Mouse (Mus musculus) heart, embryonic 14.5 days (tissue): ENCODE results near the gene Gm48551. TPM values are rescaled to one million over a fixed set of nuclear protein-coding genes. Genes with fewer than 3 reads are reported as not detected.

ENCODE experiments used
- ATAC-seq: fragments of 200-750 bp; cut with Nextera tagmentation; 2 replicates; pipeline ENCODE4 v1.8.0; 2017; ENCODE audit warnings: low read depth, moderate TSS enrichment; ENCODE audit not compliant: insufficient number of reproducible peaks, insufficient read depth, low FRiP score
- H3K27ac ChIP-seq, 2 experiments: fragments of 200-500 bp in 1 of 2; fragments of 300-500 bp in 1 of 2; sonication (generic) in 1 of 2; replicated peaks in 1 of 2; 2 replicates each; pipeline ENCODE4 v1.5.1; 2012 to 2014; ENCODE audit warnings: low read depth in 2 of 2, low read length in 2 of 2, control low read depth in 1 of 2, mild to moderate bottlenecking in 1 of 2, mixed read lengths in 1 of 2; ENCODE audit not compliant: control insufficient read depth in 1 of 2, insufficient read depth in 1 of 2
- H3K27me3 ChIP-seq: fragments of 300-500 bp; sonication (generic); 2 replicates; pipeline ENCODE4 v1.6.1; 2014; ENCODE audit warnings: mild to moderate bottlenecking, low read length, control low read depth; ENCODE audit not compliant: control insufficient read depth, insufficient read depth
- H3K36me3 ChIP-seq: fragments of 300-500 bp; sonication (generic); 2 replicates; pipeline ENCODE4 v1.6.1; 2014; ENCODE audit warnings: mild to moderate bottlenecking, control low read depth, low read length, mixed read lengths; ENCODE audit not compliant: control insufficient read depth, insufficient read depth
- H3K4me1 ChIP-seq, 2 experiments: fragments of 200-500 bp in 1 of 2; fragments of 300-500 bp in 1 of 2; sonication (generic) in 1 of 2; 2 replicates each; pipeline ENCODE4 v1.6.1; 2012 to 2014; ENCODE audit warnings: low read length in 2 of 2, control low read depth in 1 of 2, mixed read lengths in 1 of 2; ENCODE audit not compliant: control insufficient read depth in 2 of 2, insufficient read depth in 2 of 2
- H3K4me2 ChIP-seq: fragments of 300-500 bp; sonication (generic); 2 replicates; pipeline ENCODE4 v1.6.1; 2014; ENCODE audit warnings: mild to moderate bottlenecking, low read length
- H3K4me3 ChIP-seq, 2 experiments: fragments of 200-500 bp in 1 of 2; fragments of 300-500 bp in 1 of 2; sonication (generic) in 1 of 2; 2 replicates each; pipeline ENCODE4 v1.5.1; 2012 to 2014; ENCODE audit warnings: low read length in 2 of 2, mild to moderate bottlenecking in 2 of 2, control low read depth in 1 of 2, low read depth in 1 of 2, moderate library complexity in 1 of 2; ENCODE audit not compliant: control insufficient read depth in 1 of 2, insufficient read depth in 1 of 2
- H3K9ac ChIP-seq: fragments of 300-500 bp; sonication (generic); 2 replicates; pipeline ENCODE4 v1.6.1; 2014; ENCODE audit warnings: mild to moderate bottlenecking, low read length
- H3K9me3 ChIP-seq: fragments of 300-500 bp; sonication (generic); 2 replicates; pipeline ENCODE4 v1.6.1; 2016; ENCODE audit warnings: low read length, control low read depth; ENCODE audit not compliant: control insufficient read depth
- WGBS: fragments of 180-500 bp; shearing (Covaris S2); extraction: QIAGEN DNeasy Blood & Tissue Kit; methylation state at CpG from one replicate; pipeline ENCODE4 v1.1.7; 2014; 5-methylcytosine and 5-hydroxymethylcytosine counted together
- polyA plus RNA-seq: library from polyadenylated mRNA; unstranded; fragments of >200 nt; fragmentation: Nextera tagmentation; extraction: Ambion mirVana; gene quantifications from 2 replicates; pipeline ENCODE4 v1.2.1, GENCODE M21; 2014

Gm48551 gene
- polyA plus RNA-seq, 1 experiment from 2014 or later: 1.7 TPM

GRCm38 (mm10) chr10:81362336-81362949, 21.8 kb upstream of the Gm48551 start:
- H3K4me3 ChIP-seq: peak overlapping the region in 1 of 2 experiments; percentile 35; a peak in 1 of 4 replicates
- H3K27ac ChIP-seq: peak overlapping the region; percentile 88 to 96
- H3K4me1 ChIP-seq: peaks cover 37 to 79% of the 10 kb centered on the region in 2 experiments
- H3K27me3 ChIP-seq: no peaks in the 10 kb centered on the region
- H3K9ac ChIP-seq: peak overlapping the region; percentile 73
- H3K4me2 ChIP-seq: peak overlapping the region; percentile 69
- H3K36me3 ChIP-seq: peaks cover 33% of the 10 kb centered on the region
- no peaks in the 10 kb centered on the region for H3K9me3 ChIP-seq
- 44% methylated on average over 12 of the region's 12 CpGs for WGBS
- ATAC-seq: no peak

GRCm38 (mm10) chr10:81363436-81364346, 20.6 kb upstream of the Gm48551 start:
- Histone ChIP-seq H3K36me3 (peaks cover 46% of the 10 kb centered on the region), H3K9me3 (no peaks in the 10 kb centered on the region), H3K9ac (peak overlapping the region; percentile 73), H3K27me3 (no peaks in the 10 kb centered on the region), H3K4me2 (peak overlapping the region; percentile 69), H3K4me1 (peaks cover 31 to 71% of the 10 kb centered on the region in 2 experiments), H3K4me3 (peak overlapping the region; percentile 35 to 40), H3K27ac (peak overlapping the region; percentile 88 to 96)
- WGBS: 3% methylated on average over 54 of the region's 54 CpGs
- peak; percentile 63 for ATAC-seq

DNA sequence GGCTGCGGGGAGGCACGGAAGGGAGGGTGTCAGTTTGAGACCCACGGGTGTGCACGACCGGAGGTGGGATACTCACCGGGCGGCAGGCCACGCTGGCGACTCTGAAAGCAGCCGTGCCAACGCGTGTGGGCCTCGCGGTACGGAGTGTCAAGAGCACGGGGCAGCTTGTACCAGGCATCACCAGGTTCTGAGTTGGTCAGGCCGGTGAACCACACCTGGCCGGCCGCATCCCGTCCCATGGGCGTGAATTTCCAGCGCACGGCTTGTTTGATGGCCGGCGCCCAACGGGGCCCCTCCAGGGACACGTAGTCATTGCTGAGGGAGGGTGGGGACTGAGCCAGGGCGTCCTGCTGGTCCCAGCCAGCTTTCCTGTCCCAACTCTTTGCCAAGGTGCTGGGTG, 19.6 kb upstream of the Gm48551 start:
- no peaks in the 10 kb centered on the region for H3K27me3 ChIP-seq
- H3K27ac ChIP-seq: 0 out of 4 replicates have a peak overlapping the region, but pooled peaks of 1 of the 2 experiments have one; percentile 22
- 6% methylated on average over 28 of the region's 28 CpGs for WGBS
- peaks cover 29 to 63% of the 10 kb centered on the region in 2 experiments for H3K4me1 ChIP-seq
- peak overlapping the region; percentile 35 to 40 for H3K4me3 ChIP-seq
- H3K36me3 ChIP-seq: peaks cover 55% of the 10 kb centered on the region
- peak overlapping the region; percentile 73 for H3K9ac ChIP-seq
- no peaks in the 10 kb centered on the region for H3K9me3 ChIP-seq
- ATAC-seq: no peak
- H3K4me2 ChIP-seq: peak overlapping the region; percentile 69

- no peak overlapping the region; a peak in 1 of 4 replicates for H3K27ac ChIP-seq
- peaks cover 58% of the 10 kb centered on the region for H3K36me3 ChIP-seq
- 39% methylated on average over 4 of the region's 4 CpGs for WGBS
- no peak overlapping the region for H3K9ac ChIP-seq
- 0 out of 4 replicates have a peak overlapping the region, but pooled peaks of 1 of the 2 experiments have one; percentile 35 for H3K4me3 ChIP-seq
- no peaks in the 10 kb centered on the region for H3K9me3 ChIP-seq
- no peaks in the 10 kb centered on the region for H3K27me3 ChIP-seq
- H3K4me2 ChIP-seq: peak overlapping the region; percentile 69
- ATAC-seq: no peak
- peaks cover 29 to 60% of the 10 kb centered on the region in 2 experiments for H3K4me1 ChIP-seq
Observed at GRCm38 (mm10) chr10:81365073-81365472, 19.2 kb upstream of the Gm48551 start.

DNA sequence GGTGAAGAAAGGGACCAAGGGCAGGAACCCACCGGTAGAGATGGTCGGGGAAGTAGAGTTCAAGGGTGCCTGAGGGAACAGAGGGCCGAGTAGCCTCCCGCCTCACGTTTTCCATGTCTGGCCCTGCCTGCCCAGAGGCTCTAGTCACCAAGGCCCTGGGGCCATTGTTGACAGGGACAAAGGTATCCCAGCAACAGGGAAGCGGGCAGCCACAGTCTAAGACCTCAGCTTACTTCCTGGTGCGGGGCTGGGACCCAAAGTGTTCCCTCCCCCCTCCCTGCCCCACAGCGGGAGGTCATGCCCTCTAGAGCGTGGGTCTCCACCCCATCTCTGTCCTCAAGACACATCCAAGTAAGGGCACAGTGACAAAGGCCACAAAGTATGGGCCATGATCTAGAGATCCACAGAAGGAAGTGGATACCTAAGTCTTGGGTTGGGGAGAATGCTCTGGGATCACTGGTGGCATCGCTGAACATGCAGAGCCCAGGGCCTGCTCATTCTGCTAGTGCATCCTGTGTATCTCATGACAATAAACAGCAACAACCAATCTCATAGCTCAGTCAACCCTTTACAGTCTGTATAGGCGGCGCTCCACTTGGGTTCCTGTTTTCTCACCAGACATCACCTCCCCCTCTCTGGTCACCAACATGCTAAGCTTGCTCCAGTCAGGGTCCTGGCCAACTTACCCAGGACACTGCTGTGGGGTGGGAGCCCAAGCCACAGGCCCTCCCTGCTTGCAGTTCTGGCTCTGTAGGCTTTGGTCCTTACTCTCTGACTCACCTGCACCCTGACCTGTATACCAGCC, 18.4 kb upstream of the Gm48551 start, which contains the start of gene 4930404N11Rik:
Gene 4930404N11Rik (minus strand): TSS at position 145 of the 805 bp plus-strand sequence.
- peaks cover 61% of the 10 kb centered on the region for H3K36me3 ChIP-seq
- H3K27me3 ChIP-seq: no peaks in the 10 kb centered on the region
- peak within 1 kb of the TSS in 1 of 2 experiments; percentile 48; a peak in 2 of 4 replicates for H3K27ac ChIP-seq
- H3K4me3 ChIP-seq: peak within 1 kb of the TSS; percentile 35 to 40; a peak in 3 of 4 replicates
- H3K9me3 ChIP-seq: no peaks in the 10 kb centered on the region
- WGBS: 29% methylated on average over 12 of the region's 12 CpGs
- ATAC-seq: no peak
- peaks cover 29 to 52% of the 10 kb centered on the region in 2 experiments for H3K4me1 ChIP-seq
- H3K9ac ChIP-seq: peak within 1 kb of the TSS; percentile 73
- H3K4me2 ChIP-seq: peak within 1 kb of the TSS; percentile 69

GRCm38 (mm10) chr10:81366477-81367206, 17.6 kb upstream of the Gm48551 start:
- Histone ChIP-seq H3K27me3 (no peaks in the 10 kb centered on the region), H3K9me3 (no peaks in the 10 kb centered on the region), H3K36me3 (peaks cover 62% of the 10 kb centered on the region), H3K9ac (no peak overlapping the region), H3K27ac (peak overlapping the region in 1 of 2 experiments; percentile 7; a peak in 1 of 4 replicates), H3K4me2 (no peak overlapping the region), H3K4me3 (no peak overlapping the region), H3K4me1 (peaks cover 29 to 45% of the 10 kb centered on the region in 2 experiments)
- no peak for ATAC-seq
- 73% methylated on average over 6 of the region's 6 CpGs for WGBS
